Mouse (Mus musculus) mouse trophoblast stem cell (cell line): ENCODE measurements around the gene Tnfrsf19.

Experiments used
- in situ Hi-C, 2 experiments: fragments of 300-500 bp; cut with MseI, MboI; formaldehyde crosslinking; loops; 2 replicates in 1 of 2; 3 replicates in 1 of 2; pipeline ENCODE4 v1.15.1; 2025

The Tnfrsf19 gene

GRCm38 (mm10) chr14:61022383-61022782 lies 23.9 kb downstream of the Tnfrsf19 start:
- in situ Hi-C loops: no loop called here

- in situ Hi-C loops: no loop called here
Observed at GRCm38 (mm10) chr14:61020968-61021367, 25.3 kb downstream of the Tnfrsf19 start.

- in situ Hi-C loops: no loop called here
Observed at GRCm38 (mm10) chr14:61019880-61020279, 26.4 kb downstream of the Tnfrsf19 start.

DNA sequence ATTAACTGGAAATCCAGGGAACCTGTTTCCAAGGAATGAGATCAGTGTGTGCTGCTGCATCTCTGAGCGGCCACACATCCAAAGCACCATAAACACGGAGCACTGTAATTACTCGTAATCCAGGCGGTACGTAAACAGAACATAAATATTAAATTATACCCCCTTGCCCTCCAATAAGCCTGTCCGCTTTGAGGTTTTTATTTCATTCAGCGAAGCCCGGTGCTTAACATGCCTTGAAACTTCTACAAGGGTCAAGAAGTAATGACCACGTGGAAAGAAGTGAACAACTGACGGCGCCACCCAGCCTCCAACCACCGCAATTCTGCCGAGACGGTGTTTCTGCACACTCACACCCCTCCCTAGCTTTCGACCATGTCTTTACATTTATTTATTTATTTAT lies 31.7 kb downstream of the Tnfrsf19 start:
- in situ Hi-C loops: no loop called here

DNA sequence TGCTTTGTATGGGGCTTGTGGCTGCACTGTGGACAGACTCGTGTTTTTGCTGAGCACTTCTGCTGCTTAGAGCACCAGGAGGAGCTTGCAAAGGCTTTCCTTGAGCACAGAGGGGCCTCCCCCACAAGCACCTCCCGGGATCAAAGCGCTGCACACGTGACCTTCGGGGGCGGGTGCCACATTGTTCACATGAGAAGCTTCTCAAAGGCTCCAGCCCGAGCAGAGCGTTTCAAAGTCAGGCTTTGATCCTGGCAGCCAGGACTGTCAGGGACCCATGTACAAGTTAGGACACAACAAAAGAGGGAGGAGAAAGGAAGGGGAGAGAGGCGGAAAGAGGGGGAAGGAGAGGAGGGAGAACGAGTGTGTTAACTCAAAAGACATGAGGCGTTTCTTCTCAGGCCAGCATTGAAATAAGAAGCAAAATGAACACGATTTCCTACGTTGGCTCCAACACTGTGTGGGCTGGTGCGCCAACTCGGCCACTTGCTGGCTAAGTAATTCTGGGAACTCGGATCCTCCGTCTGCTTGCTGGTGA lies 33.8 kb downstream of the Tnfrsf19 start:
- in situ Hi-C loops: no loop called here

DNA sequence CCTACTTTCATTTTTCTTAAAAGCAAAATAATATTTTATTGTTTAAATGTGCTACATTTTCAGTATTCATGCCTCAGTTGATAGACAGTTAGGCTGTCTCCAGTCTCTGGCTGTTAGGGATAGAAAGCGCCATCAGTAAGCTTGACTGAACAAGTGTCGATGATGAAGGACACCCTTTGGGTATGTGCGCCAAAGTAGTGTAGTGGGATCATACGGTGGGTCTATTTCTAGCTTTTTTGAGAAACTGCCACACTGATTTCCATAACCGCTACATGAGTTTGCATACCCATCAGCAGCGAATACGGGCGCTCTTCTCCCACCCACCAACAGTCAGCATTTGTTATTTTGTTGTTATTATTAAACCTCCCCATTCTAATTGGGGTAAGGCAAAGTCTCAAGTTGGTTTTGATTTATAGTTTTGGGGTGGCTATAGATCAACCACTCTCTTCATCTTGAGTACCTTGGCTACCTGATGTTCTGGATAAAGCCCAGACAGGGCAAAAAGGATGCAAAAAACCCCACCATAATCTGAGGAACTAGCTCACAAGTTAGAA lies 34.6 kb downstream of the Tnfrsf19 start:
- in situ Hi-C loops: no loop called here

DNA sequence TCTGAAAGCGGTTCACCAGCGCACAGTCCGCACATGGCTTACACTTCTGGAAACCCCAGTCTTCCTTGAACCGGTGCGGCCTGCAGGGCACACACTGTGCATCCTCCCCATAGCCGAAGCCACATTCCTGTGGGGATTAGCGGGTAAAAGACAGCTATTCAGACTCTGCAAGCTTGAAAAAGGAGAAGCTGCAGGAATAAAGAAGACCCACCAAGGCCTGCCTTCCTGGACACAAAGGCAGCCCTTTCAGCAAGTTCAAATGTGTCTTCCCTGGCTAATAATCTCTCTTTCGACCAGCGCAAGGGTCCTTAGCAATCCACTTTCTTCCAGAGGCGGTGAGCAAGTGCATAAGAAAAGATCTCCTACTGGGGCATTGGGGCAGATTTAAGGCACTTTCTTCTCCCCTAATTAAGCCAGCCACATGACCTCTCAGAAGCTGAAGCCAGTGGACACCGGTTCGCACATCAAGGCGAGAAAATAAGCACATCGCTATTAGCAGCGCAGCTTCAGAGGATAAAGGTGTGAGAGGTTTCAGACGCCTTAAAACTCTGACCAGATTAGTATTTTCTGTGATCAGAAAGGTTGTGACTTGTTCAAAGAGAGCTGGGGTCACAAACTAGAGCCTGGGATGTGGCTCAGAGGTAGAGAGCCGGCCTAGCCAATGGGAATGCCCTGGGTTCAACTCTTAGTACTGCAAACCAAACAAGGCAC lies 41.0 kb downstream of the Tnfrsf19 start:
- in situ Hi-C loops: no loop called here

DNA sequence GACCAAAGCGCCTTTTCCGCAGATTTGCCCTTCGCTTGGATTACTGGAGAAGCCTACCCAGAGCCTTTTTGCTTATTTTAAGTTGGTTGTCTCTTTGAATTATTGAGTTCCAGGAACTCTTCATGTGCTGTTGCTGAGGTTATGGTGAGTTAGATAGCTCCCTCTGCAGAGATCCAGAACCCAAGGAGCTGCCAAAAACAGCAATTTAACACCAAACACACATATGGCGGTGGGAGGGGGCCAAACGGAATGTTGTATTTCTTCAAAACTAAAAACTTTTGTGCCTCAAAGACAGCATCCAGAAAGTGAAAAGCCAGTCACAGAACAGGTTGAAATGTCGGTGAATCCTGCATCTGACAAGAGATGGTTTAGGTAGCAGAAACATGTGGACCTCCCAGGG lies 42.6 kb downstream of the Tnfrsf19 start:
- in situ Hi-C loops: no loop called here

GRCm38 (mm10) chr14:61000072-61000471 lies 46.2 kb downstream of the Tnfrsf19 start:
- in situ Hi-C loops: no loop called here

- in situ Hi-C loops: no loop called here
Observed at GRCm38 (mm10) chr14:60996556-60996955, 49.7 kb downstream of the Tnfrsf19 start.

DNA sequence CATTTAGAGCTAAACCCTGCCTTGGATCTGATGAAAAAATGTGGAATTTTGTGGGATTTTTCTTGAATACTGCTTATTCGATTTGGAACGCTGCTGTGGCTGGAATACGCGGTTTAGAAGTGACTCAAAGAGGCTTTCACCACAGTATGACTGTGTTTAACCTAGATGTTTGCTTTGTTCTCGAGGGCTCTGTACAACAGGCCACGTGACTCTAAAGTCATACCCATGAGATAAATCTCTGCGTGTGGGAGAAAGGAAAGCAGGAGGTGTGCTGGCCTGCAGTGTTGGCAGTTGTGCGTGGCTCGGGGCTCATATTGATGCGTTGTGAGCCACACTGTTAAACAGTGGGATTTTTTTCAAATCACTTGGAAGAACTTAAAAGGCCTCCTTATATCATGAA lies 52.8 kb downstream of the Tnfrsf19 start:
- in situ Hi-C loops: no loop called here

- in situ Hi-C loops: no loop called here
Observed at GRCm38 (mm10) chr14:60993092-60993491, 53.2 kb downstream of the Tnfrsf19 start.

- in situ Hi-C loops: no loop called here
Observed at GRCm38 (mm10) chr14:60992144-60992543, 54.1 kb downstream of the Tnfrsf19 start.

DNA sequence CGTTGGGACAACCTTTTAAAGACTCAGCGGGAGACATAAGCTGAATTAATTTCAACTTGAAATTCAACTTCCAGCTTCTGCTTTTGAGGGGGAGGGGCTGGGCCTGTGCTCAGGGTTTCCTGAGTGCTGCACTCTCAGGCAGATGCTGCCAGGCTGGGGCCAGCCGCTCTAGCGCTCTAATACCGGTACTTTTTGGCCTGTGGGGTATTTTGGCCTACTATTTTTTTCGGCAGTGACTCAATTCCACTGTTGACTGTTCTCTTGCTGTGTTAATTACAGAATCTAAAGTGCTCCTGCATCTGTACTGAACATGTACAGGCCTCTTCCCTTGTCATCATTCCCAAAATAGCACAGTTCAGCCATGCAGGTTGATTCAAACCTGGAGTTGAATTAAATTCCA lies 58.1 kb downstream of the Tnfrsf19 start:
- in situ Hi-C loops: no loop called here

GRCm38 (mm10) chr14:60986926-60987325 lies 59.4 kb downstream of the Tnfrsf19 start:
- in situ Hi-C loops: no loop called here

GRCm38 (mm10) chr14:60985077-60985476 lies 61.2 kb downstream of the Tnfrsf19 start:
- in situ Hi-C loops: no loop called here

DNA sequence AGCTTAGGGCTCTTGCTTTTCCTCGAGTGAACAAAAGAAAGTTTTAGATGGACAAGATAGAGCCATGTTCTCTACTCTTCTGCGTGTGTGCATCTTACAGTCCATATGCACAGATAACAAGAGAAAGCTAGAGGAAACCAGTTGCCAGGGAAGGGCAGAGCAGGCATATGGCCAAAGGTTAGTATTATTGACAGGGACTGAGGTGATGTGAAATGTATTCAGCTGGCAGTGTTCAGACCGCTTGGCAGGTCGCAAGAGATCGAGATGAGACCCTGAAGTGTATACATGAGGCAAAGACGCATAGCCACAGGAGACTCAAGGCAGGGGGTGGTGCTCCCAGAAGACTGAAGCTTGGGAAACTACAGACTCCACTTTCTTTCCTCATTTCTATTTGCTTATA lies 62.0 kb downstream of the Tnfrsf19 start:
- in situ Hi-C loops: no loop called here

DNA sequence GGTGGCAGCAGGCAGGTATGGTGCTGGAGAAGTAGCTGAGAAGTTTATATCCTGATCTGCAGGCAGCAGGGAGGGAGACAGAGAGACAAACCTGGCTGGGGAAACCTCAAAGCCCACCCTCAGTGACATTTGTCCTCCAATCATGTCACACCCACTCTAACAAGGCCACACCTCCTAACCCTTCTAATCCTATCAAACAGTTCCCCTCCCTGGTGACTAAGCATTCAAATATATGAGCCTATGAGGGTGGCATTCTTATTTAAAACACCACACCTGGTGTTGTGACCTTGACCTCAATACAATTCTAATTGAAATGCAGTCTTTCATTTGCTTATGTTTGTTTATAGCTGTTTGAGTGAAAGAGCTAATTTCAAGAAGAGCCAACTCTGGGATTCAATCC lies 64.2 kb downstream of the Tnfrsf19 start:
- in situ Hi-C loops: no loop called here

- in situ Hi-C loops: no loop called here
Observed at GRCm38 (mm10) chr14:60980244-60980887, 65.9 kb downstream of the Tnfrsf19 start.

GRCm38 (mm10) chr14:60978129-60978528 lies 68.2 kb downstream of the Tnfrsf19 start:
- in situ Hi-C loops: no loop called here

DNA sequence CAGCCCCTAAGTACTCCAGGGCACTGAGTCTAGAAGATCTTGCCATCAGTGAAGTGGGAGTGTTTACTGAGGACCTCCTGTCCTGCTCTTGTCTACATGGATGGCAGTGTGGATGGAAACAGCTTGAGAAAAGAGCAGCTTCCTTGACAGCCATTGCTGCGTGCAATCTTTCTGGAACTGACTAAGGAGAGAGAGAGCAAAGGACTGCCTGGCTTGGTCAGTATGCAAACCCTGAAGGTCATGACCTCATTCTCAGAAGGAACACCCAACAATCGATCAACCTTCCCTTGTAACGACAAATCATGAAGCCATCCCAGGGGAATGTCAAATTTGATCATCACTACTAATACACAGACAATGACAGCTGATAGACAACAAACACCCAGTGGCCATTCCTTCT lies 70.1 kb downstream of the Tnfrsf19 start:
- in situ Hi-C loops: no loop called here

DNA sequence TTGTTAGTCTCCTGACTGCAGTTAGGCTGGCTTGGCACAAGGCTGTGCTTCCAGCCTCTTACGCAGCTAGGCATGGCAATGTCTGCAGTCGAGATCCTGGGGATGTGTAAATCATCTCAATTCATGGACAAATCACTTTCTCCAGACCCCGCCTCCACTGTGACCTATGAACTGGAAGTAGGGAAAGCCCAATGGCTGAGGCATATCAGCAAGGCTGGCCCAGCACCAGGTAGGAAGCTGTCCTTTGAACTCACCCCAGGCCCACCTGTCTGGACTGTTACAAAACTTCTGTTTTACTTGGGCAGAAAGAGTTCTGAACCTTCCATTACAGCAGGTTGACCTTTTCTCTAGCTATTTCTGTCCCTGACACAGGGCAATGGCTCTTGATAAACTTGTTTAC lies 70.6 kb downstream of the Tnfrsf19 start:
- in situ Hi-C loops: no loop called here

- in situ Hi-C loops: no loop called here
Observed at GRCm38 (mm10) chr14:60970961-60971360, 75.3 kb downstream of the Tnfrsf19 start.
